19 mouse cellular contexts compared by ENCODE assay signal in genomic region chr12:91064368-91064999, GRCm38 (mm10).
DNase-seq lines count a peak whose midpoint lies in the region; ATAC-seq lines count a peak whose summit lies in the region.
"Had no signal": no experiment of that assay in that cellular context is flagged by ENCODE, and none has a peak within 500 bp of the region (broad histone marks: within the 10 kb centered on the region; RNA-seq: fewer than 3 reads in every experiment).

No protein-coding gene starts in this region.

- no peaks in the 10 kb centered on the region for H3K27me3 ChIP-seq in heart, embryonic 16.5 days (ENCODE audit: control insufficient read depth, insufficient read depth, low read length)
- H3K27me3 ChIP-seq in lung, embryonic 15.5 days: no peaks in the 10 kb centered on the region
- H3K27me3 ChIP-seq in intestine, embryonic 16.5 days (replicated peaks; ENCODE audit: control insufficient read depth, insufficient read depth, low read length): no peaks in the 10 kb centered on the region
- no peaks in the 10 kb centered on the region for H3K27me3 ChIP-seq in stomach, embryonic 15.5 days (replicated peaks)
- H3K27me3 ChIP-seq: embryonic facial prominence, embryonic 13.5 days; hindbrain, embryonic 12.5 days had no signal

- no peaks in the 10 kb centered on the region for H3K9me3 ChIP-seq in heart, embryonic 16.5 days (replicated peaks; ENCODE audit: control insufficient read depth, low read length)
- no peaks in the 10 kb centered on the region for H3K9me3 ChIP-seq in lung, embryonic 15.5 days
- no peaks in the 10 kb centered on the region for H3K9me3 ChIP-seq in intestine, embryonic 16.5 days (ENCODE audit: control insufficient read depth, low read length)
- no peaks in the 10 kb centered on the region for H3K9me3 ChIP-seq in stomach, embryonic 15.5 days
- H3K9me3 ChIP-seq: embryonic facial prominence, embryonic 13.5 days; hindbrain, embryonic 12.5 days had no signal

- peak overlapping the region; percentile 83 for H3K27ac ChIP-seq in heart, embryonic 16.5 days (ENCODE audit: low read length)
- peak overlapping the region; percentile 67 for H3K27ac ChIP-seq in lung, embryonic 15.5 days
- H3K27ac ChIP-seq in intestine, embryonic 16.5 days (ENCODE audit: low read length): no peak overlapping the region
- no peak overlapping the region for H3K27ac ChIP-seq in stomach, embryonic 15.5 days
- H3K27ac ChIP-seq: embryonic facial prominence, embryonic 13.5 days; hindbrain, embryonic 12.5 days had no signal

- no peak overlapping the region for H3K9ac ChIP-seq in heart, embryonic 16.5 days (ENCODE audit: low read length)
- no peak overlapping the region for H3K9ac ChIP-seq in lung, embryonic 15.5 days
- no peak overlapping the region for H3K9ac ChIP-seq in intestine, embryonic 16.5 days (ENCODE audit: low read depth, low read length)
- no peak overlapping the region for H3K9ac ChIP-seq in stomach, embryonic 15.5 days
- H3K9ac ChIP-seq: embryonic facial prominence, embryonic 13.5 days; hindbrain, embryonic 12.5 days had no signal

- no peak for ATAC-seq in heart, embryonic 16.5 days (replicated peaks; ENCODE audit: extremely low read depth, insufficient read depth, low FRiP score)
- ATAC-seq in lung, embryonic 15.5 days (ENCODE audit: borderline replicate concordance, extremely low read depth, low FRiP score, low TSS enrichment): peak; percentile 93
- peak; percentile 73 for ATAC-seq in intestine, embryonic 16.5 days
- peak; percentile 63; the same call in 1 of the 2 replicates for ATAC-seq in stomach, embryonic 15.5 days (ENCODE audit: insufficient read depth, low FRiP score, low read depth)
- ATAC-seq: forebrain, embryonic 14.5 days; hindbrain, embryonic 16.5 days had no signal

- H3K4me3 ChIP-seq in heart, embryonic 16.5 days (ENCODE audit: low read length): no peak overlapping the region
- H3K4me3 ChIP-seq in lung, embryonic 15.5 days: no peak overlapping the region
- H3K4me3 ChIP-seq in intestine, embryonic 16.5 days (ENCODE audit: low read length): no peak overlapping the region
- no peak overlapping the region for H3K4me3 ChIP-seq in stomach, embryonic 15.5 days (replicated peaks)
- H3K4me3 ChIP-seq: embryonic facial prominence, embryonic 13.5 days; hindbrain, embryonic 12.5 days had no signal

- peaks cover 22% of the 10 kb centered on the region for H3K4me1 ChIP-seq in heart, embryonic 16.5 days (ENCODE audit: control insufficient read depth, insufficient read depth, low read length)
- H3K4me1 ChIP-seq in lung, embryonic 15.5 days: peaks cover 15% of the 10 kb centered on the region; the same call in 1 of the 2 replicates
- no peaks in the 10 kb centered on the region for H3K4me1 ChIP-seq in intestine, embryonic 16.5 days (ENCODE audit: control insufficient read depth, insufficient read depth, low read length)
- no peaks in the 10 kb centered on the region for H3K4me1 ChIP-seq in stomach, embryonic 15.5 days
- H3K4me1 ChIP-seq: embryonic facial prominence, embryonic 13.5 days had no signal

- no peak for DNase-seq in heart, adult 18-20 months
- no peak for DNase-seq in lung, postnatal 25 days (ENCODE audit: low spot score)
- no peak for DNase-seq in left cerebral cortex, adult 8-10 months (ENCODE audit: low spot score in 2 of 2)
- DNase-seq: adrenal gland, adult 2 months; adrenal gland, postnatal 25 days; cerebellum, adult 18-20 months; cerebellum, adult 9-11 months; cerebellum, postnatal 36 days; gastrocnemius, postnatal 36 days; heart, adult 11 months had no signal

- H3K36me3 ChIP-seq in heart, embryonic 16.5 days (ENCODE audit: control insufficient read depth, insufficient read depth): no peaks in the 10 kb centered on the region
- no peaks in the 10 kb centered on the region for H3K36me3 ChIP-seq in lung, embryonic 15.5 days
- no peaks in the 10 kb centered on the region for H3K36me3 ChIP-seq in intestine, embryonic 16.5 days (ENCODE audit: control insufficient read depth, insufficient read depth, low read length)
- no peaks in the 10 kb centered on the region for H3K36me3 ChIP-seq in stomach, embryonic 15.5 days
- H3K36me3 ChIP-seq: embryonic facial prominence, embryonic 13.5 days; hindbrain, embryonic 12.5 days had no signal

- no peak overlapping the region for H3K4me2 ChIP-seq in heart, embryonic 16.5 days (ENCODE audit: low read depth, low read length)
- H3K4me2 ChIP-seq in lung, embryonic 15.5 days: no peak overlapping the region
- no peak overlapping the region for H3K4me2 ChIP-seq in intestine, embryonic 16.5 days (ENCODE audit: low read depth, low read length)
- no peak overlapping the region for H3K4me2 ChIP-seq in stomach, embryonic 15.5 days
- H3K4me2 ChIP-seq: embryonic facial prominence, embryonic 13.5 days; heart, embryonic 11.5 days; hindbrain, embryonic 12.5 days had no signal

Comparison
In these comparisons a context has a peak if more than half of its experiments do, and no peak if none do; other contexts are left out.
1. H3K27ac ChIP-seq: peak in heart, embryonic 16.5 days (single experiment) and lung, embryonic 15.5 days (single experiment); none in intestine, embryonic 16.5 days (single experiment) and stomach, embryonic 15.5 days (single experiment).